Mouse (Mus musculus): ENCODE data around the gene Prss57. TPM values are rescaled to one million over a fixed set of nuclear protein-coding genes. Genes with fewer than 3 reads are reported as not detected.

The Prss57 gene
- polyA plus RNA-seq, 1 experiment, result 23.4 TPM

- TF ChIP-seq CTCF (IDR thresholded peaks at IDR 0.05; ENCODE audit: borderline replicate concordance, control insufficient read depth, extremely low read depth, insufficient read depth, low read length, poor library complexity) (no peak), POLR2A (IDR thresholded peaks at IDR 0.05; ENCODE audit: control insufficient read depth, extremely low read depth, insufficient read depth, low read length, poor library complexity) (no peak)
- WGBS, result 94% methylated on average over 3 of the region's 3 CpGs
- Histone ChIP-seq H3K27me3 (ENCODE audit: control insufficient read depth, insufficient read depth, low read length) (no peaks in the 10 kb centered on the region), H3K27ac (ENCODE audit: control insufficient read depth, insufficient read depth, low read length) (no peak overlapping the region), H3K36me3 (ENCODE audit: control insufficient read depth, insufficient read depth, low read length) (peaks cover 16% of the 10 kb centered on the region), H3K4me1 (replicated peaks; ENCODE audit: control insufficient read depth, insufficient read depth, low read length) (peaks cover 7% of the 10 kb centered on the region), H3K4me3 (ENCODE audit: control insufficient read depth, insufficient read depth, low read length) (no peak overlapping the region)
- no peak for DNase-seq
These were observed 34.9 kb downstream of the Prss57 start for GRCm38 (mm10) chr10:79755854-79756253.

- peaks cover 7% of the 10 kb centered on the region for H3K4me1 ChIP-seq (replicated peaks; ENCODE audit: control insufficient read depth, insufficient read depth, low read length)
- H3K27me3 ChIP-seq (ENCODE audit: control insufficient read depth, insufficient read depth, low read length), result no peaks in the 10 kb centered on the region
- no peak within 1 kb of the TSS for H3K4me3 ChIP-seq (ENCODE audit: control insufficient read depth, insufficient read depth, low read length)
- no peak for DNase-seq
- 18% methylated on average over 36 of the region's 36 CpGs for WGBS
- TF ChIP-seq CTCF (IDR thresholded peaks at IDR 0.05; ENCODE audit: borderline replicate concordance, control insufficient read depth, extremely low read depth, insufficient read depth, low read length, poor library complexity), result no peak
- TF ChIP-seq POLR2A (IDR thresholded peaks at IDR 0.05; ENCODE audit: control insufficient read depth, extremely low read depth, insufficient read depth, low read length, poor library complexity), result no peak
- peaks cover 10% of the 10 kb centered on the region for H3K36me3 ChIP-seq (ENCODE audit: control insufficient read depth, insufficient read depth, low read length)
- no peak within 1 kb of the TSS for H3K27ac ChIP-seq (ENCODE audit: control insufficient read depth, insufficient read depth, low read length)
These were observed 35.8 kb downstream of the Prss57 start, which contains the start of gene Fgf22 for GRCm38 (mm10) chr10:79754856-79755516. Fgf22 (plus strand) TSS chr10:79755076.

- Histone ChIP-seq H3K27me3 (ENCODE audit: control insufficient read depth, insufficient read depth, low read length) (no peaks in the 10 kb centered on the region), H3K4me3 (ENCODE audit: control insufficient read depth, insufficient read depth, low read length) (no peak overlapping the region), H3K36me3 (ENCODE audit: control insufficient read depth, insufficient read depth, low read length) (no peaks in the 10 kb centered on the region), H3K4me1 (replicated peaks; ENCODE audit: control insufficient read depth, insufficient read depth, low read length) (peaks cover 9% of the 10 kb centered on the region), H3K27ac (ENCODE audit: control insufficient read depth, insufficient read depth, low read length) (no peak overlapping the region)
- 91% methylated on average over 6 of the region's 6 CpGs for WGBS
- DNase-seq, result no peak
- TF ChIP-seq CTCF (IDR thresholded peaks at IDR 0.05; ENCODE audit: borderline replicate concordance, control insufficient read depth, extremely low read depth, insufficient read depth, low read length, poor library complexity) (no peak), POLR2A (IDR thresholded peaks at IDR 0.05; ENCODE audit: control insufficient read depth, extremely low read depth, insufficient read depth, low read length, poor library complexity) (no peak)
These were observed 42.3 kb downstream of the Prss57 start for GRCm38 (mm10) chr10:79748496-79748895.

- DNase-seq, result no peak
- H3K4me3 ChIP-seq (ENCODE audit: control insufficient read depth, insufficient read depth, low read length), result no peak overlapping the region
- H3K27ac ChIP-seq (ENCODE audit: control insufficient read depth, insufficient read depth, low read length), result no peak overlapping the region
- peaks cover 8% of the 10 kb centered on the region; the same call in 1 of the 2 replicates for H3K36me3 ChIP-seq (ENCODE audit: control insufficient read depth, insufficient read depth, low read length)
- 28% methylated on average over 6 of the region's 6 CpGs for WGBS
- H3K4me1 ChIP-seq (replicated peaks; ENCODE audit: control insufficient read depth, insufficient read depth, low read length), result peaks cover 9% of the 10 kb centered on the region
- H3K27me3 ChIP-seq (ENCODE audit: control insufficient read depth, insufficient read depth, low read length), result no peaks in the 10 kb centered on the region
- TF ChIP-seq CTCF (IDR thresholded peaks at IDR 0.05; ENCODE audit: borderline replicate concordance, control insufficient read depth, extremely low read depth, insufficient read depth, low read length, poor library complexity) (no peak), POLR2A (IDR thresholded peaks at IDR 0.05; ENCODE audit: control insufficient read depth, extremely low read depth, insufficient read depth, low read length, poor library complexity) (no peak)
These were observed 44.0 kb downstream of the Prss57 start for GRCm38 (mm10) chr10:79746774-79747151.

- 2% methylated on average over 38 of the region's 38 CpGs for WGBS
- H3K4me3 ChIP-seq (ENCODE audit: control insufficient read depth, insufficient read depth, low read length), result peak within 1 kb of the TSS; percentile 66
- H3K27ac ChIP-seq (ENCODE audit: control insufficient read depth, insufficient read depth, low read length), result no peak within 1 kb of the TSS
- DNase-seq, result peak; percentile 94
- H3K27me3 ChIP-seq (ENCODE audit: control insufficient read depth, insufficient read depth, low read length), result no peaks in the 10 kb centered on the region
- TF ChIP-seq CTCF (IDR thresholded peaks at IDR 0.05; ENCODE audit: borderline replicate concordance, control insufficient read depth, extremely low read depth, insufficient read depth, low read length, poor library complexity), result peak; percentile 61; the same call in 1 of the 2 replicates
- TF ChIP-seq POLR2A (IDR thresholded peaks at IDR 0.05; ENCODE audit: control insufficient read depth, extremely low read depth, insufficient read depth, low read length, poor library complexity), result peak; percentile 79
- H3K4me1 ChIP-seq (replicated peaks; ENCODE audit: control insufficient read depth, insufficient read depth, low read length), result peaks cover 9% of the 10 kb centered on the region
- peaks cover 12% of the 10 kb centered on the region; the same call in 1 of the 2 replicates for H3K36me3 ChIP-seq (ENCODE audit: control insufficient read depth, insufficient read depth, low read length)
These were observed 44.6 kb downstream of the Prss57 start, which contains the start of gene Polrmt for GRCm38 (mm10) chr10:79745898-79746773. Polrmt (minus strand) TSS chr10:79746581.

- Histone ChIP-seq H3K27ac (ENCODE audit: control insufficient read depth, insufficient read depth, low read length) (no peak overlapping the region), H3K4me3 (ENCODE audit: control insufficient read depth, insufficient read depth, low read length) (no peak overlapping the region), H3K27me3 (ENCODE audit: control insufficient read depth, insufficient read depth, low read length) (no peaks in the 10 kb centered on the region), H3K36me3 (ENCODE audit: control insufficient read depth, insufficient read depth, low read length) (peaks cover 17% of the 10 kb centered on the region; the same call in 1 of the 2 replicates), H3K4me1 (replicated peaks; ENCODE audit: control insufficient read depth, insufficient read depth, low read length) (peaks cover 9% of the 10 kb centered on the region)
- WGBS, result 97% methylated on average over 3 of the region's 3 CpGs
- TF ChIP-seq POLR2A (IDR thresholded peaks at IDR 0.05; ENCODE audit: control insufficient read depth, extremely low read depth, insufficient read depth, low read length, poor library complexity) (no peak), CTCF (IDR thresholded peaks at IDR 0.05; ENCODE audit: borderline replicate concordance, control insufficient read depth, extremely low read depth, insufficient read depth, low read length, poor library complexity) (no peak)
- DNase-seq, result no peak
These were observed 45.4 kb downstream of the Prss57 start for GRCm38 (mm10) chr10:79745411-79745810.

All from thymus, adult 2 months (tissue).